Mouse (Mus musculus) left cerebral cortex, adult 11 months (tissue): ENCODE data around the gene Tm9sf3.

Experiments
- DNase-seq: peaks from one replicate; pipeline ENCODE4 v3.0.0; 2022; ENCODE audit warnings: low spot score

Gene Tm9sf3

GRCm38 (mm10) chr19:41262712-41263629, 826 bp downstream of the Tm9sf3 start:
- peak; percentile 33 for DNase-seq

- DNase-seq, result no peak
Observed at GRCm38 (mm10) chr19:41260736-41261135, 3.1 kb downstream of the Tm9sf3 start.

GRCm38 (mm10) chr19:41259256-41259655, 4.5 kb downstream of the Tm9sf3 start:
- no peak for DNase-seq

- no peak for DNase-seq
Observed at GRCm38 (mm10) chr19:41258707-41259106, 5.1 kb downstream of the Tm9sf3 start.

- DNase-seq, result no peak
Observed at GRCm38 (mm10) chr19:41254584-41254983, 9.2 kb downstream of the Tm9sf3 start.

- no peak for DNase-seq
Observed at GRCm38 (mm10) chr19:41248968-41249367, 14.8 kb downstream of the Tm9sf3 start.

- no peak for DNase-seq
Observed at GRCm38 (mm10) chr19:41248271-41248670, 15.5 kb downstream of the Tm9sf3 start.

GRCm38 (mm10) chr19:41246271-41246670, 17.5 kb downstream of the Tm9sf3 start:
- no peak for DNase-seq

- no peak for DNase-seq
Observed at GRCm38 (mm10) chr19:41244581-41244980, 19.2 kb downstream of the Tm9sf3 start.

GRCm38 (mm10) chr19:41241997-41242396, 21.8 kb downstream of the Tm9sf3 start:
- DNase-seq, result no peak

- no peak for DNase-seq
Observed at GRCm38 (mm10) chr19:41233698-41234097, 30.1 kb downstream of the Tm9sf3 start.

GRCm38 (mm10) chr19:41208326-41208725, 55.5 kb downstream of the Tm9sf3 start:
- DNase-seq, result no peak

GRCm38 (mm10) chr19:41206811-41207344, 56.9 kb downstream of the Tm9sf3 start, which contains the start of gene Tll2:
Tll2 (minus strand) TSS chr19:41206835.
- no peak for DNase-seq

- no peak for DNase-seq
Observed at GRCm38 (mm10) chr19:41206041-41206810, 57.6 kb downstream of the Tm9sf3 start.

- DNase-seq, result no peak
Observed at GRCm38 (mm10) chr19:41204159-41205081, 59.4 kb downstream of the Tm9sf3 start.

- peak; percentile 37 for DNase-seq
Observed at GRCm38 (mm10) chr19:41197606-41198005, 66.2 kb downstream of the Tm9sf3 start.

GRCm38 (mm10) chr19:41193379-41193778, 70.4 kb downstream of the Tm9sf3 start:
- no peak for DNase-seq

GRCm38 (mm10) chr19:41192953-41193352, 70.8 kb downstream of the Tm9sf3 start:
- no peak for DNase-seq

- DNase-seq, result no peak
Observed at GRCm38 (mm10) chr19:41191724-41192123, 72.1 kb downstream of the Tm9sf3 start.

GRCm38 (mm10) chr19:41190876-41191434, 72.8 kb downstream of the Tm9sf3 start:
- DNase-seq, result no peak

- DNase-seq, result no peak
Observed at GRCm38 (mm10) chr19:41177331-41177730, 86.5 kb downstream of the Tm9sf3 start.
